ENCODE assay signal across 8 mouse cellular contexts in genomic region chr10:19893976-19894375, GRCm38 (mm10). TPM values are rescaled to one million over a fixed set of nuclear protein-coding genes. Genes with fewer than 3 reads are reported as not detected.
A peak's percentile ranks its signal among the peaks of the same experiment; 100 is the strongest.
DNase-seq lines count a peak whose midpoint lies in the region; ATAC-seq and TF ChIP-seq lines count a peak whose summit lies in the region.

No protein-coding gene starts in this region.

- H3K9me3 ChIP-seq in liver, postnatal 0 days (ENCODE audit: low read length), result no peaks in the 10 kb centered on the region

- no peak overlapping the region for H3K4me2 ChIP-seq in liver, postnatal 0 days (ENCODE audit: low read depth, low read length)

- WGBS in liver, postnatal 0 days (ENCODE audit: insufficient replicate concordance), result 23% methylated on average over 4 of the region's 4 CpGs

- no peaks in the 10 kb centered on the region for H3K27me3 ChIP-seq in liver, postnatal 0 days (ENCODE audit: insufficient read depth, low read length)

- no peak overlapping the region for H3K27ac ChIP-seq in left cerebral cortex, adult 2 months
- H3K27ac ChIP-seq in liver, postnatal 0 days (ENCODE audit: low read depth), result no peak overlapping the region

- H3K4me1 ChIP-seq in liver, postnatal 0 days (ENCODE audit: insufficient read depth), result no peaks in the 10 kb centered on the region

- ATAC-seq in granulocyte monocyte progenitor cell, adult 5-6 weeks (replicated peaks; ENCODE audit: poor library complexity, severe bottlenecking), result peak; percentile 30; the same call in 1 of the 2 replicates
- no peak for ATAC-seq in liver, postnatal 0 days

- peaks cover 15% of the 10 kb centered on the region for H3K36me3 ChIP-seq in liver, postnatal 0 days (replicated peaks; ENCODE audit: insufficient read depth, low read length)

- DNase-seq in adrenal gland, adult 2 months, result peak; percentile 42
- DNase-seq in adrenal gland, adult 8-10 months, result no peak
- peak; percentile 20 to 46 for DNase-seq in left cerebral cortex, adult 2 months (ENCODE audit: extremely low spot score in 1 of 2, low spot score in 2 of 2)
- no peak for DNase-seq in left cerebral cortex, adult 11 months (ENCODE audit: low spot score)
- peak; percentile 38 for DNase-seq in c-Kit-positive CD71-positive TER-119-negative erythroid progenitor cells, embryonic 14.5 days (ENCODE audit: low read depth)
- DNase-seq in liver, postnatal 0 days, result peak; percentile 38
- DNase-seq in right cerebral cortex, postnatal 14 days, result peak; percentile 44

- no peak overlapping the region for H3K4me3 ChIP-seq in left cerebral cortex, adult 2 months
- H3K4me3 ChIP-seq in liver, postnatal 0 days (ENCODE audit: low read depth, low read length), result no peak overlapping the region

- no peak for TF ChIP-seq EP300 in liver, postnatal 0 days (IDR thresholded peaks at IDR 0.05; ENCODE audit: low read depth)

- peak; percentile 85 for TF ChIP-seq CTCF in left cerebral cortex, adult 2 months (IDR thresholded peaks at IDR 0.05)
- peak; percentile 83 for TF ChIP-seq CTCF in liver, postnatal 0 days (IDR thresholded peaks at IDR 0.05; ENCODE audit: low read depth)

- H3K9ac ChIP-seq in liver, postnatal 0 days (replicated peaks), result no peak overlapping the region

- intact Hi-C loops in left cerebral cortex, adult 2 months (cut with DNase I), result loop anchor here (1.0 to 5.0 kb wide), 3 partner anchors 42 to 654 kb away; partner anchors contain the start of gene Slc35d3

RNA-seq across cellular contexts. Expression of gene Pex7, which starts 13.5 kb away (rescaled TPM):
- total RNA-seq in adrenal gland, adult 2 months (2021), result 10 to 100 TPM; 44.8 to 47.5 TPM
- 114 and 169 TPM in 2 replicates for polyA plus RNA-seq in adrenal gland, adult 2 months (2012; rRNA removed)
- total RNA-seq in adrenal gland, adult 8-10 months (2022), result 10 to 100 TPM; 47.2 to 52.7 (median 49.9) TPM
- 10 to 100 TPM; 21.9 to 25.6 TPM for total RNA-seq in left cerebral cortex, adult 2 months (2021)
- 22.6 and 34.9 TPM in 2 replicates for total RNA-seq in granulocyte monocyte progenitor cell, adult 5-6 weeks (2014; fragmentation: Nextera tagmentation)
- total RNA-seq in granulocyte monocyte progenitor cell, adult 5-6 weeks (2017), result 29.1 and 31.3 TPM in 2 replicates
- polyA plus RNA-seq in liver, postnatal 0 days (2015; fragmentation: Nextera tagmentation; extraction: Ambion mirVana), result 51.4 and 58.5 TPM in 2 replicates

RNA-seq across cellular contexts. Expression of gene Map3k5, which starts 40.3 kb away (rescaled TPM):
- 10 to 100 TPM; 19.9 to 36.9 TPM for total RNA-seq in adrenal gland, adult 2 months (2021)
- 2.8 and 3.3 TPM in 2 replicates for polyA plus RNA-seq in adrenal gland, adult 2 months (2012; rRNA removed)
- 10 to 100 TPM; 19.0 to 29.6 (median 22.3) TPM for total RNA-seq in adrenal gland, adult 8-10 months (2022)
- 10 to 100 TPM; 48.4 to 52.7 TPM for total RNA-seq in left cerebral cortex, adult 2 months (2021)
- 22.4 and 37.3 TPM in 2 replicates for total RNA-seq in granulocyte monocyte progenitor cell, adult 5-6 weeks (2014; fragmentation: Nextera tagmentation)
- 16.9 and 17.3 TPM in 2 replicates for total RNA-seq in granulocyte monocyte progenitor cell, adult 5-6 weeks (2017)
- polyA plus RNA-seq in liver, postnatal 0 days (2015; fragmentation: Nextera tagmentation; extraction: Ambion mirVana), result 1.1 and 1.4 TPM in 2 replicates

RNA-seq across cellular contexts. Expression of gene Slc35d3, which starts 42.7 kb away (rescaled TPM):
- total RNA-seq in adrenal gland, adult 2 months (2021), result 10 to 100 TPM in 1 of 2 experiments, 1 to 10 TPM in 1; 7.9 to 14.5 TPM
- 39.9 and 40.1 TPM in 2 replicates for polyA plus RNA-seq in adrenal gland, adult 2 months (2012; rRNA removed)
- total RNA-seq in adrenal gland, adult 8-10 months (2022), result 10 to 100 TPM; 11.8 to 26.2 (median 20.2) TPM
- total RNA-seq in left cerebral cortex, adult 2 months (2021), result 1 to 10 TPM in 1 of 2 experiments, under 1 TPM in 1; 0.93 to 3.1 TPM
- total RNA-seq in granulocyte monocyte progenitor cell, adult 5-6 weeks (2014; fragmentation: Nextera tagmentation), result not detected in 2 replicates
- 0.21 TPM in 1 of 2 replicates, not detected in the other for total RNA-seq in granulocyte monocyte progenitor cell, adult 5-6 weeks (2017)
- 2.3 and 2.7 TPM in 2 replicates for polyA plus RNA-seq in liver, postnatal 0 days (2015; fragmentation: Nextera tagmentation; extraction: Ambion mirVana)

Comparison
In these comparisons a context has a peak if more than half of its experiments do, and no peak if none do; other contexts are left out.
1. DNase-seq: peak in adrenal gland, adult 2 months (single experiment), left cerebral cortex, adult 2 months (2 of 2), c-Kit-positive CD71-positive TER-119-negative erythroid progenitor cells, embryonic 14.5 days (single experiment), liver, postnatal 0 days (single experiment) and right cerebral cortex, postnatal 14 days (single experiment); none in adrenal gland, adult 8-10 months (single experiment) and left cerebral cortex, adult 11 months (single experiment).